ENCODE assay signal across 8 mouse cellular contexts in genomic region chr7:80343270-80344018, GRCm38 (mm10). TPM values are rescaled to one million over a fixed set of nuclear protein-coding genes. Genes with fewer than 3 reads are reported as not detected.
DNase-seq lines count a peak whose midpoint lies in the region; ATAC-seq and TF ChIP-seq lines count a peak whose summit lies in the region.

No protein-coding gene starts in this region.

- WGBS in heart, embryonic 10.5 days, result 24% methylated on average over 19 of the region's 19 CpGs
- 25% methylated on average over 19 of the region's 19 CpGs for WGBS in forebrain, embryonic 13.5 days
- WGBS in liver, embryonic 14.5 days (ENCODE audit: insufficient replicate concordance), result 24% methylated on average over 19 of the region's 19 CpGs

- peaks cover 55% of the 10 kb centered on the region for H3K4me1 ChIP-seq in heart, embryonic 10.5 days
- H3K4me1 ChIP-seq in CH12.LX (ENCODE audit: control insufficient read depth in 1 of 2, insufficient read depth in 2 of 2), result peaks cover 16 to 51% of the 10 kb centered on the region in 2 experiments
- peaks cover 39% of the 10 kb centered on the region for H3K4me1 ChIP-seq in forebrain, embryonic 13.5 days
- H3K4me1 ChIP-seq in liver, embryonic 14.5 days (replicated peaks; ENCODE audit: control insufficient read depth in 2 of 2, insufficient read depth in 2 of 2, low read length in 1 of 2), result peaks cover 6 to 39% of the 10 kb centered on the region in 2 experiments; a peak in 3 of 4 replicates

- peak overlapping the region; percentile 63 for H3K9ac ChIP-seq in CH12.LX (ENCODE audit: insufficient read depth, low read depth)
- H3K9ac ChIP-seq in forebrain, embryonic 13.5 days, result peak overlapping the region; percentile 78
- peak overlapping the region; percentile 83 for H3K9ac ChIP-seq in liver, embryonic 14.5 days (replicated peaks)

- in situ Hi-C loops in CH12.LX (cut with MboI; ENCODE audit: low pct_ligation_motif_present, low pct_unique_long_range_greater_than_20kb, low sequenced_read_pairs), result loop anchor here (5.0 kb wide), 1 partner anchor 34 kb away; no protein-coding TSS in a partner anchor

- peak overlapping the region; percentile 73 for H3K4me3 ChIP-seq in heart, embryonic 10.5 days
- peak overlapping the region; percentile 55 to 60 (median 55) for H3K4me3 ChIP-seq in CH12.LX (replicated peaks in 1 of 3; ENCODE audit: low read depth in 2 of 3, low read length in 2 of 3, poor library complexity in 1 of 3)
- peak overlapping the region; percentile 55 for H3K4me3 ChIP-seq in forebrain, embryonic 13.5 days
- peak overlapping the region; percentile 62 to 69 for H3K4me3 ChIP-seq in liver, embryonic 14.5 days (ENCODE audit: insufficient read depth in 1 of 2, low read depth in 2 of 2, low read length in 2 of 2)

- H3K4me2 ChIP-seq in CH12.LX (ENCODE audit: insufficient read depth, low read depth, poor library complexity, severe bottlenecking), result peak overlapping the region; percentile 41; the same call in 1 of the 2 replicates
- H3K4me2 ChIP-seq in forebrain, embryonic 13.5 days, result peak overlapping the region; percentile 69
- H3K4me2 ChIP-seq in liver, embryonic 14.5 days (ENCODE audit: low read depth), result peak overlapping the region; percentile 83

- no peaks in the 10 kb centered on the region for H3K9me3 ChIP-seq in heart, embryonic 10.5 days
- H3K9me3 ChIP-seq in CH12.LX (replicated peaks; ENCODE audit: low read length), result peaks cover 6% of the 10 kb centered on the region
- H3K9me3 ChIP-seq in forebrain, embryonic 13.5 days (replicated peaks), result no peaks in the 10 kb centered on the region
- no peaks in the 10 kb centered on the region for H3K9me3 ChIP-seq in liver, embryonic 14.5 days (ENCODE audit: control insufficient read depth, low read length)

- ATAC-seq in forebrain, embryonic 13.5 days, result peak; percentile 8; the same call in 1 of the 2 replicates
- no peak for ATAC-seq in liver, embryonic 14.5 days (ENCODE audit: insufficient read depth)

- H3K79me2 ChIP-seq in CH12.LX (replicated peaks; ENCODE audit: control insufficient read depth, extremely low read depth, insufficient read depth, poor library complexity, severe bottlenecking), result no peaks in the 10 kb centered on the region

- H3K36me3 ChIP-seq in heart, embryonic 10.5 days, result peaks cover 5% of the 10 kb centered on the region; the same call in 1 of the 2 replicates
- peaks cover 0 to 18% of the 10 kb centered on the region in 2 experiments for H3K36me3 ChIP-seq in CH12.LX (replicated peaks in 1 of 2; ENCODE audit: control insufficient read depth in 1 of 2, insufficient read depth in 1 of 2, low read length in 1 of 2)
- H3K36me3 ChIP-seq in forebrain, embryonic 13.5 days (ENCODE audit: poor library complexity, severe bottlenecking), result 0 out of 2 replicates have a peak, but pooled peaks cover 8% of the 10 kb centered on the region
- H3K36me3 ChIP-seq in liver, embryonic 14.5 days (replicated peaks; ENCODE audit: control insufficient read depth, insufficient read depth, low read depth), result no peaks in the 10 kb centered on the region

- TF ChIP-seq POLR2A in CH12.LX (IDR thresholded peaks at IDR 0.05; ENCODE audit: low read depth, low read length), result no peak

- 0 out of 2 replicates have a peak, but pooled peaks cover 11% of the 10 kb centered on the region for H3K27me3 ChIP-seq in heart, embryonic 10.5 days (ENCODE audit: insufficient read depth, poor library complexity, severe bottlenecking)
- peaks cover 15% of the 10 kb centered on the region for H3K27me3 ChIP-seq in CH12.LX (replicated peaks)
- H3K27me3 ChIP-seq in forebrain, embryonic 13.5 days, result no peaks in the 10 kb centered on the region
- no peaks in the 10 kb centered on the region for H3K27me3 ChIP-seq in liver, embryonic 14.5 days (ENCODE audit: control insufficient read depth, insufficient read depth, low read length)

- no peak for DNase-seq in heart, embryonic 10.5 days (ENCODE audit: low spot score)
- no peak for DNase-seq in heart, adult 11 months
- peak; percentile 31 for DNase-seq in CH12.LX (ENCODE audit: extremely low read depth)
- DNase-seq in liver, embryonic 14.5 days (ENCODE audit: low read depth in 3 of 3, low spot score in 3 of 3), result no peak
- DNase-seq in right cerebral cortex, postnatal 14 days, result no peak
- DNase-seq in adrenal gland, adult (ENCODE audit: inconsistent age in 2 of 2, low spot score in 1 of 2), result no peak
- DNase-seq in layer of hippocampus, adult 9-11 months, result no peak

- H3K27ac ChIP-seq in heart, embryonic 10.5 days, result peak overlapping the region; percentile 94
- peak overlapping the region; percentile 2; the same call in 1 of the 2 replicates for H3K27ac ChIP-seq in CH12.LX (ENCODE audit: insufficient read depth, low read depth)
- H3K27ac ChIP-seq in forebrain, embryonic 13.5 days, result peak overlapping the region; percentile 80
- H3K27ac ChIP-seq in liver, embryonic 14.5 days, result no peak overlapping the region; the same call in 1 of the 2 replicates

- TF ChIP-seq CTCF in CH12.LX (conservative IDR thresholded peaks at IDR 0.05 in 1 of 2, IDR thresholded peaks at IDR 0.05 in 1 of 2; ENCODE audit: low read depth in 2 of 2, low read length in 2 of 2), result no peak
- TF ChIP-seq CTCF in liver, embryonic 14.5 days (IDR thresholded peaks at IDR 0.05; ENCODE audit: low read depth), result no peak

- dilution Hi-C loops in CH12.LX (cut with MboI; ENCODE audit: extremely low pct_ligation_motif_present, extremely low pct_unique_long_range_greater_than_20kb, low sequenced_read_pairs), result no loop called here

- peak; percentile 50 for TF ChIP-seq EP300 in CH12.LX (IDR thresholded peaks at IDR 0.05; ENCODE audit: low read length)
- TF ChIP-seq EP300 in liver, embryonic 14.5 days (IDR thresholded peaks at IDR 0.05; ENCODE audit: low read depth), result no peak

- no peak for TF ChIP-seq RAD21 in CH12.LX (IDR thresholded peaks at IDR 0.05; ENCODE audit: low read depth, low read length)

TF ChIP-seq in CH12.LX, 34 proteins besides CTCF, POLR2A, EP300 and RAD21:
- 0 out of 2 replicates have a peak, but pooled peaks have one; percentile 45 for TF ChIP-seq SIN3A (IDR thresholded peaks at IDR 0.05; ENCODE audit: low read length)
- 0 out of 2 replicates have a peak, but pooled peaks have one; percentile 2 for TF ChIP-seq ZMIZ1 (IDR thresholded peaks at IDR 0.05; ENCODE audit: low read depth, low read length)
- peak; percentile 52; the same call in 1 of the 2 replicates for TF ChIP-seq MXI1 (IDR thresholded peaks at IDR 0.05; ENCODE audit: low read depth, low read length)
- TF ChIP-seq BHLHE40 (IDR thresholded peaks at IDR 0.05; ENCODE audit: low read depth, low read length), result no peak

RNA-seq across cellular contexts. Expression of gene Hddc3, which starts 0.5 kb away (rescaled TPM):
- polyA plus RNA-seq in heart, embryonic 10.5 days (2016; fragmentation: Nextera tagmentation; extraction: Ambion mirVana), result 18.3 and 18.4 TPM in 2 replicates
- total RNA-seq in CH12.LX (2012; rRNA removed) (9.6 and 12.6 TPM in 2 replicates), CH12.LX (2014; rRNA removed) (3.1 and 5.5 TPM in 2 replicates)
- polyA plus RNA-seq in CH12.LX (2012; ENCODE audit: insufficient read length, low read depth), result 2.6 and 4.6 TPM in 2 replicates
- polyA plus RNA-seq in forebrain, embryonic 13.5 days (2015; fragmentation: Nextera tagmentation; extraction: Ambion mirVana), result 22.3 and 23.9 TPM in 2 replicates
- 5.0 and 5.3 TPM in 2 replicates for polyA plus RNA-seq in liver, embryonic 14.5 days (2012; rRNA removed)
- polyA plus RNA-seq in liver, embryonic 14.5 days (2014; fragmentation: Nextera tagmentation; extraction: Ambion mirVana), result 2.8 and 4.6 TPM in 2 replicates

RNA-seq across cellular contexts. Expression of gene Unc45a, which starts 2.6 kb away (rescaled TPM):
- 24.3 and 34.2 TPM in 2 replicates for polyA plus RNA-seq in heart, embryonic 10.5 days (2016; fragmentation: Nextera tagmentation; extraction: Ambion mirVana)
- total RNA-seq in CH12.LX (2012; rRNA removed) (21.8 and 22.6 TPM in 2 replicates), CH12.LX (2014; rRNA removed) (7.9 and 13.8 TPM in 2 replicates)
- polyA plus RNA-seq in CH12.LX (2012; ENCODE audit: insufficient read length, low read depth), result 16.8 and 22.2 TPM in 2 replicates
- polyA plus RNA-seq in forebrain, embryonic 13.5 days (2015; fragmentation: Nextera tagmentation; extraction: Ambion mirVana), result 40.8 and 46.2 TPM in 2 replicates
- polyA plus RNA-seq in liver, embryonic 14.5 days (2012; rRNA removed), result 3.8 and 7.1 TPM in 2 replicates
- polyA plus RNA-seq in liver, embryonic 14.5 days (2014; fragmentation: Nextera tagmentation; extraction: Ambion mirVana), result 5.6 and 7.3 TPM in 2 replicates

RNA-seq across cellular contexts. Expression of gene Rccd1, which starts 19.2 kb away (rescaled TPM):
- 9.8 and 10.3 TPM in 2 replicates for polyA plus RNA-seq in heart, embryonic 10.5 days (2016; fragmentation: Nextera tagmentation; extraction: Ambion mirVana)
- 16.4 and 18.3 TPM in 2 replicates for total RNA-seq in CH12.LX (2012; rRNA removed)
- total RNA-seq in CH12.LX (2014; rRNA removed), result 14.1 and 18.5 TPM in 2 replicates
- 17.4 and 21.0 TPM in 2 replicates for polyA plus RNA-seq in CH12.LX (2012; ENCODE audit: insufficient read length, low read depth)
- 16.2 and 18.7 TPM in 2 replicates for polyA plus RNA-seq in forebrain, embryonic 13.5 days (2015; fragmentation: Nextera tagmentation; extraction: Ambion mirVana)
- 4.4 and 6.6 TPM in 2 replicates for polyA plus RNA-seq in liver, embryonic 14.5 days (2012; rRNA removed)
- 1.6 and 2.8 TPM in 2 replicates for polyA plus RNA-seq in liver, embryonic 14.5 days (2014; fragmentation: Nextera tagmentation; extraction: Ambion mirVana)

RNA-seq across cellular contexts. Expression of gene Man2a2, which starts 27.7 kb away (rescaled TPM):
- 20.0 and 20.9 TPM in 2 replicates for polyA plus RNA-seq in heart, embryonic 10.5 days (2016; fragmentation: Nextera tagmentation; extraction: Ambion mirVana)
- total RNA-seq in CH12.LX (2012; rRNA removed) (46.3 and 48.3 TPM in 2 replicates), CH12.LX (2014; rRNA removed) (12.5 and 14.3 TPM in 2 replicates)
- polyA plus RNA-seq in CH12.LX (2012; ENCODE audit: insufficient read length, low read depth), result 33.6 and 44.3 TPM in 2 replicates
- polyA plus RNA-seq in forebrain, embryonic 13.5 days (2015; fragmentation: Nextera tagmentation; extraction: Ambion mirVana), result 15.5 and 16.8 TPM in 2 replicates
- polyA plus RNA-seq in liver, embryonic 14.5 days (2012; rRNA removed), result 4.9 TPM in 2 replicates
- 1.5 and 1.7 TPM in 2 replicates for polyA plus RNA-seq in liver, embryonic 14.5 days (2014; fragmentation: Nextera tagmentation; extraction: Ambion mirVana)

RNA-seq across cellular contexts. Expression of gene Fes, which starts 44.3 kb away (rescaled TPM):
- 9.7 and 11.7 TPM in 2 replicates for polyA plus RNA-seq in heart, embryonic 10.5 days (2016; fragmentation: Nextera tagmentation; extraction: Ambion mirVana)
- total RNA-seq in CH12.LX (2012; rRNA removed) (7.1 and 9.8 TPM in 2 replicates), CH12.LX (2014; rRNA removed) (4.3 and 6.5 TPM in 2 replicates)
- 11.7 and 16.2 TPM in 2 replicates for polyA plus RNA-seq in CH12.LX (2012; ENCODE audit: insufficient read length, low read depth)
- 4.0 and 4.1 TPM in 2 replicates for polyA plus RNA-seq in forebrain, embryonic 13.5 days (2015; fragmentation: Nextera tagmentation; extraction: Ambion mirVana)
- 9.8 and 11.9 TPM in 2 replicates for polyA plus RNA-seq in liver, embryonic 14.5 days (2012; rRNA removed)
- polyA plus RNA-seq in liver, embryonic 14.5 days (2014; fragmentation: Nextera tagmentation; extraction: Ambion mirVana), result 9.0 and 10.1 TPM in 2 replicates
